Mouse (Mus musculus): Measurements from ENCODE around the gene Daam1. TPM values are rescaled to one million over a fixed set of nuclear protein-coding genes. Genes with fewer than 3 reads are reported as not detected.
A peak's percentile ranks its signal among the peaks of the same experiment; 100 is the strongest.

Daam1 gene
- polyA plus RNA-seq, 1 experiment from 2014 or later: 8.8 TPM

- peaks cover 29% of the 10 kb centered on the region for H3K4me1 ChIP-seq (replicated peaks)
- DNase-seq (no peak), ATAC-seq (ENCODE audit: low read depth) (no peak)
- H3K36me3 ChIP-seq: peaks cover 64% of the 10 kb centered on the region
- H3K27ac ChIP-seq: no peak overlapping the region
- no peak overlapping the region for H3K9ac ChIP-seq
- 48% methylated on average over 4 of the region's 4 CpGs for WGBS (ENCODE audit: insufficient replicate concordance)
- H3K4me3 ChIP-seq (replicated peaks): no peak overlapping the region
- H3K9me3 ChIP-seq (replicated peaks): no peaks in the 10 kb centered on the region
- no peaks in the 10 kb centered on the region for H3K27me3 ChIP-seq
- H3K4me2 ChIP-seq: no peak overlapping the region
Observed at GRCm38 (mm10) chr12:71899566-71899965, 68.7 kb downstream of the Daam1 start.

GRCm38 (mm10) chr12:71901211-71901610 is 70.3 kb downstream of the Daam1 start:
- H3K27ac ChIP-seq: no peak overlapping the region
- DNase-seq (no peak), ATAC-seq (ENCODE audit: low read depth) (no peak)
- 87% methylated on average over 7 of the region's 7 CpGs for WGBS (ENCODE audit: insufficient replicate concordance)
- H3K4me2 ChIP-seq: no peak overlapping the region
- H3K4me3 ChIP-seq (replicated peaks): no peak overlapping the region
- no peaks in the 10 kb centered on the region for H3K9me3 ChIP-seq (replicated peaks)
- peaks cover 54% of the 10 kb centered on the region for H3K36me3 ChIP-seq
- no peaks in the 10 kb centered on the region for H3K27me3 ChIP-seq
- H3K9ac ChIP-seq: no peak overlapping the region
- H3K4me1 ChIP-seq (replicated peaks): peaks cover 43% of the 10 kb centered on the region

- Histone ChIP-seq H3K9me3 (replicated peaks) (no peaks in the 10 kb centered on the region), H3K36me3 (peaks cover 49% of the 10 kb centered on the region), H3K4me1 (replicated peaks) (peaks cover 44% of the 10 kb centered on the region), H3K27ac (no peak overlapping the region), H3K9ac (no peak overlapping the region), H3K4me3 (replicated peaks) (no peak overlapping the region), H3K27me3 (no peaks in the 10 kb centered on the region), H3K4me2 (no peak overlapping the region)
- ATAC-seq (ENCODE audit: low read depth): no peak
- no peak for DNase-seq
- WGBS (ENCODE audit: insufficient replicate concordance): 84% methylated on average over 6 of the region's 6 CpGs
Observed at GRCm38 (mm10) chr12:71901859-71902258, 71.0 kb downstream of the Daam1 start.

- DNase-seq (no peak), ATAC-seq (ENCODE audit: low read depth) (no peak)
- no peaks in the 10 kb centered on the region for H3K27me3 ChIP-seq
- H3K4me3 ChIP-seq (replicated peaks): no peak overlapping the region
- H3K4me2 ChIP-seq: no peak overlapping the region
- H3K27ac ChIP-seq: no peak overlapping the region
- WGBS (ENCODE audit: insufficient replicate concordance): 89% methylated on average over 1 of the region's 1 CpGs
- no peak overlapping the region for H3K9ac ChIP-seq
- peaks cover 45% of the 10 kb centered on the region for H3K36me3 ChIP-seq
- H3K9me3 ChIP-seq (replicated peaks): no peaks in the 10 kb centered on the region
- peaks cover 44% of the 10 kb centered on the region for H3K4me1 ChIP-seq (replicated peaks)
Observed at GRCm38 (mm10) chr12:71902317-71902716, 71.4 kb downstream of the Daam1 start.

GRCm38 (mm10) chr12:71903218-71903617 is 72.3 kb downstream of the Daam1 start:
- Histone ChIP-seq H3K27me3 (no peaks in the 10 kb centered on the region), H3K9me3 (replicated peaks) (no peaks in the 10 kb centered on the region), H3K4me3 (replicated peaks) (no peak overlapping the region), H3K9ac (no peak overlapping the region), H3K27ac (no peak overlapping the region), H3K36me3 (peaks cover 36% of the 10 kb centered on the region), H3K4me2 (no peak overlapping the region), H3K4me1 (replicated peaks) (peaks cover 49% of the 10 kb centered on the region)
- ATAC-seq (ENCODE audit: low read depth) (no peak), DNase-seq (no peak)
- WGBS (ENCODE audit: insufficient replicate concordance): 96% methylated on average over 4 of the region's 4 CpGs

- Histone ChIP-seq H3K9ac (no peak overlapping the region), H3K27me3 (no peaks in the 10 kb centered on the region), H3K36me3 (peaks cover 30% of the 10 kb centered on the region), H3K9me3 (replicated peaks) (no peaks in the 10 kb centered on the region), H3K27ac (no peak overlapping the region), H3K4me3 (replicated peaks) (no peak overlapping the region), H3K4me2 (0 out of 2 replicates have a peak overlapping the region, but pooled peaks have one; percentile 10), H3K4me1 (replicated peaks) (peaks cover 50% of the 10 kb centered on the region)
- 19% methylated on average over 4 of the region's 4 CpGs for WGBS (ENCODE audit: insufficient replicate concordance)
- ATAC-seq (ENCODE audit: low read depth): peak; percentile 79
- DNase-seq: no peak
Observed at GRCm38 (mm10) chr12:71904310-71904709, 73.4 kb downstream of the Daam1 start.

- Histone ChIP-seq H3K36me3 (peaks cover 30% of the 10 kb centered on the region), H3K4me1 (replicated peaks) (peaks cover 51% of the 10 kb centered on the region), H3K9ac (no peak overlapping the region), H3K27me3 (no peaks in the 10 kb centered on the region), H3K4me3 (replicated peaks) (no peak overlapping the region), H3K4me2 (no peak overlapping the region), H3K27ac (no peak overlapping the region), H3K9me3 (replicated peaks) (no peaks in the 10 kb centered on the region)
- DNase-seq (no peak), ATAC-seq (ENCODE audit: low read depth) (no peak)
- WGBS (ENCODE audit: insufficient replicate concordance): 67% methylated on average over 4 of the region's 4 CpGs
Observed at GRCm38 (mm10) chr12:71904926-71905325, 74.0 kb downstream of the Daam1 start.

GRCm38 (mm10) chr12:71905640-71906320 is 74.9 kb downstream of the Daam1 start:
- H3K9me3 ChIP-seq (replicated peaks): no peaks in the 10 kb centered on the region
- WGBS (ENCODE audit: insufficient replicate concordance): 83% methylated on average over 13 of the region's 13 CpGs
- H3K36me3 ChIP-seq: peaks cover 25% of the 10 kb centered on the region
- no peaks in the 10 kb centered on the region for H3K27me3 ChIP-seq
- peaks cover 57% of the 10 kb centered on the region for H3K4me1 ChIP-seq (replicated peaks)
- ATAC-seq (ENCODE audit: low read depth): no peak
- no peak overlapping the region for H3K4me3 ChIP-seq (replicated peaks)
- H3K9ac ChIP-seq: no peak overlapping the region
- H3K27ac ChIP-seq: no peak overlapping the region; the same call in 1 of the 2 replicates
- H3K4me2 ChIP-seq: no peak overlapping the region
- no peak for DNase-seq

GRCm38 (mm10) chr12:71906582-71907267 is 75.8 kb downstream of the Daam1 start:
- Histone ChIP-seq H3K36me3 (peaks cover 20% of the 10 kb centered on the region), H3K4me2 (no peak overlapping the region), H3K4me1 (replicated peaks) (peaks cover 66% of the 10 kb centered on the region), H3K9me3 (replicated peaks) (no peaks in the 10 kb centered on the region), H3K9ac (no peak overlapping the region), H3K27me3 (no peaks in the 10 kb centered on the region), H3K27ac (no peak overlapping the region), H3K4me3 (replicated peaks) (no peak overlapping the region)
- DNase-seq (no peak), ATAC-seq (ENCODE audit: low read depth) (no peak)
- 91% methylated on average over 12 of the region's 12 CpGs for WGBS (ENCODE audit: insufficient replicate concordance)

GRCm38 (mm10) chr12:71908984-71909383 is 78.1 kb downstream of the Daam1 start:
- Histone ChIP-seq H3K27ac (no peak overlapping the region), H3K27me3 (no peaks in the 10 kb centered on the region), H3K4me3 (replicated peaks) (no peak overlapping the region), H3K36me3 (0 out of 2 replicates have a peak, but pooled peaks cover 2% of the 10 kb centered on the region), H3K4me1 (replicated peaks) (peaks cover 66% of the 10 kb centered on the region), H3K4me2 (no peak overlapping the region), H3K9ac (no peak overlapping the region), H3K9me3 (replicated peaks) (no peaks in the 10 kb centered on the region)
- ATAC-seq (ENCODE audit: low read depth) (no peak), DNase-seq (no peak)
- WGBS (ENCODE audit: insufficient replicate concordance): 75% methylated on average over 5 of the region's 5 CpGs

- no peaks in the 10 kb centered on the region for H3K27me3 ChIP-seq
- no peak overlapping the region for H3K4me2 ChIP-seq
- peaks cover 54% of the 10 kb centered on the region for H3K4me1 ChIP-seq (replicated peaks)
- 67% methylated on average over 7 of the region's 7 CpGs for WGBS (ENCODE audit: insufficient replicate concordance)
- H3K9me3 ChIP-seq (replicated peaks): no peaks in the 10 kb centered on the region
- no peak overlapping the region for H3K27ac ChIP-seq
- no peak overlapping the region for H3K4me3 ChIP-seq (replicated peaks)
- H3K9ac ChIP-seq: no peak overlapping the region
- H3K36me3 ChIP-seq: peaks cover 4% of the 10 kb centered on the region; the same call in 1 of the 2 replicates
- ATAC-seq (ENCODE audit: low read depth): no peak
- no peak for DNase-seq
Observed at GRCm38 (mm10) chr12:71910246-71910645, 79.4 kb downstream of the Daam1 start.

- H3K27me3 ChIP-seq: no peaks in the 10 kb centered on the region
- no peaks in the 10 kb centered on the region for H3K9me3 ChIP-seq (replicated peaks)
- H3K36me3 ChIP-seq: peaks cover 24% of the 10 kb centered on the region
- no peak overlapping the region for H3K27ac ChIP-seq
- ATAC-seq (ENCODE audit: low read depth) (no peak), DNase-seq (no peak)
- H3K4me3 ChIP-seq (replicated peaks): no peak overlapping the region
- 94% methylated on average over 1 of the region's 1 CpGs for WGBS (ENCODE audit: insufficient replicate concordance)
- H3K4me2 ChIP-seq: no peak overlapping the region
- H3K9ac ChIP-seq: no peak overlapping the region
- peaks cover 36% of the 10 kb centered on the region for H3K4me1 ChIP-seq (replicated peaks)
Observed at GRCm38 (mm10) chr12:71912262-71912661, 81.4 kb downstream of the Daam1 start.
